ENCODE assay signal across 8 mouse cellular contexts in genomic region chr19:7484076-7484475, GRCm38 (mm10). TPM values are rescaled to one million over a fixed set of nuclear protein-coding genes. Genes with fewer than 3 reads are reported as not detected.
DNase-seq lines count a peak whose midpoint lies in the region; ATAC-seq and TF ChIP-seq lines count a peak whose summit lies in the region.

No protein-coding gene starts in this region.

- peak; percentile 15 to 35 for DNase-seq in cerebellum, postnatal 10 days
- no peak for DNase-seq in cerebellum, postnatal 4 days (ENCODE audit: low spot score in 2 of 2)
- peak; percentile 9 for DNase-seq in retina, embryonic 14.5 days (ENCODE audit: low spot score)
- DNase-seq in retina, postnatal 1 day, result no peak
- peak; percentile 35 to 40 for DNase-seq in layer of hippocampus, adult 8-10 months (ENCODE audit: low spot score in 2 of 2)
- peak; percentile 21 for DNase-seq in midbrain, postnatal 0 days (ENCODE audit: low spot score)
- no peak for DNase-seq in ovary, postnatal 36 days (ENCODE audit: low spot score)
- DNase-seq in ovary, adult 18-20 months (ENCODE audit: low spot score), result no peak

- H3K36me3 ChIP-seq in midbrain, postnatal 0 days (ENCODE audit: insufficient read depth, low read length), result no peaks in the 10 kb centered on the region

- H3K4me1 ChIP-seq in midbrain, postnatal 0 days (ENCODE audit: insufficient read depth, low read length), result no peaks in the 10 kb centered on the region

- peak overlapping the region; percentile 99 for H3K27ac ChIP-seq in midbrain, postnatal 0 days (ENCODE audit: low read depth, low read length)

- ATAC-seq in midbrain, postnatal 0 days (ENCODE audit: low FRiP score), result no peak

- H3K27me3 ChIP-seq in midbrain, postnatal 0 days (ENCODE audit: insufficient read depth, low read length), result no peaks in the 10 kb centered on the region

- peak overlapping the region; percentile 90 for H3K4me3 ChIP-seq in midbrain, postnatal 0 days (ENCODE audit: low read depth, low read length)

- H3K9me3 ChIP-seq in midbrain, postnatal 0 days (ENCODE audit: low read length), result no peaks in the 10 kb centered on the region

- H3K4me2 ChIP-seq in midbrain, postnatal 0 days (ENCODE audit: low read depth, low read length, poor library complexity, severe bottlenecking), result peak overlapping the region; percentile 65

- H3K9ac ChIP-seq in midbrain, postnatal 0 days (replicated peaks; ENCODE audit: low read length, poor library complexity, severe bottlenecking), result peak overlapping the region; percentile 99; the same call in 1 of the 2 replicates

- 40% methylated on average over 5 of the region's 5 CpGs for WGBS in midbrain, postnatal 0 days

- TF ChIP-seq CTCF in midbrain, postnatal 0 days (IDR thresholded peaks at IDR 0.05), result no peak

RNA-seq across cellular contexts. Expression of gene Rtn3, which starts 1.0 kb away (rescaled TPM):
- 100 to 1,000 TPM; 723 to 801 (median 747) TPM for total RNA-seq in layer of hippocampus, adult 8-10 months (2022)
- total RNA-seq in midbrain, postnatal 0 days (2014; rRNA removed), result 420 and 473 TPM in 2 replicates
- polyA plus RNA-seq in midbrain, postnatal 0 days (2015; fragmentation: Nextera tagmentation; extraction: Ambion mirVana), result 741 and 750 TPM in 2 replicates

RNA-seq across cellular contexts. Expression of gene Atl3, which starts 9.8 kb away (rescaled TPM):
- total RNA-seq in layer of hippocampus, adult 8-10 months (2022), result 10 to 100 TPM; 24.8 to 27.1 (median 26.2) TPM
- total RNA-seq in midbrain, postnatal 0 days (2014; rRNA removed), result 10.2 and 18.5 TPM in 2 replicates
- polyA plus RNA-seq in midbrain, postnatal 0 days (2015; fragmentation: Nextera tagmentation; extraction: Ambion mirVana), result 5.3 and 5.5 TPM in 2 replicates

Comparison
In these comparisons a context has a peak if more than half of its experiments do, and no peak if none do; other contexts are left out.
1. DNase-seq: peak in cerebellum, postnatal 10 days (2 of 2), retina, embryonic 14.5 days (single experiment), layer of hippocampus, adult 8-10 months (2 of 2) and midbrain, postnatal 0 days (single experiment); none in cerebellum, postnatal 4 days (0 of 2), retina, postnatal 1 day (single experiment), ovary, postnatal 36 days (single experiment) and ovary, adult 18-20 months (single experiment).